Mouse (Mus musculus) spleen, adult 2 months (tissue): ENCODE data around the gene Cd274.

ENCODE experiments used
- CTCF ChIP-seq: fragments of 200-500 bp; IDR thresholded peaks from 2 replicates; pipeline ENCODE4 v1.5.1; 2011; ENCODE audit warnings: mild to moderate bottlenecking, inconsistent platforms; ENCODE audit not compliant: insufficient read depth, insufficient read length, insufficient replicate concordance; ENCODE audit errors: extremely low read depth
- POLR2A ChIP-seq: fragments of 200-500 bp; IDR thresholded peaks from 2 replicates; pipeline ENCODE4 v1.6.1; 2011; ENCODE audit warnings: low read depth, low read length, inconsistent platforms

DNA sequence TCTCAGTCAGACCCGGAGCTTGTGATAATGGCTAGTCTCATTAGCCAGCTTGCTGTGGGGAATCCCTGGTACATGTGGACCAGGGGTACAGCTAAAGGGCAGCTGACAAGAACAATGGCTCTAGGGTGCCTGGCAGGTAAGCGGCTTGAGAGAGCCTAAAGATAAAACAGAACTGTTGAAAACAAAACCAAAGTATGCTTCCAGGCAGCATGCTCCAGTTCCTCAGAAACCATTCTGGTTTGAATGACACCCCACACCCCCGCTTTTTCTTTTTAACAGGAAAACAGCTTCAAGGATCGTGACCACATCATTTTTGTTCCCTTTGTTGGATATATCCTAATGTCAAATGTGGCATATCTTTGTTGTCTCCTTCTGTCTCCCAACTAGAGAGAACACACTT, 43.4 kb downstream of the Cd274 start, which contains the start of gene Pdcd1lg2:
- TF ChIP-seq POLR2A (no peak), CTCF (no peak)
